Mouse (Mus musculus) neural tube, embryonic 11.5 days (tissue): Measurements from ENCODE around the gene Armcx4. TPM values are rescaled to one million over a fixed set of nuclear protein-coding genes. Genes with fewer than 3 reads are reported as not detected.

ENCODE experiments used
- ATAC-seq: fragments of 200-750 bp; cut with Nextera tagmentation; 2 replicates; pipeline ENCODE4 v1.8.0; 2017; ENCODE audit warnings: moderate number of reproducible peaks, mild to moderate bottlenecking, moderate TSS enrichment, moderate library complexity; ENCODE audit not compliant: insufficient read depth, low FRiP score, low TSS enrichment
- DNase-seq: peaks from one replicate; pipeline ENCODE4 v3.0.0-alpha.2; 2015; ENCODE audit warnings: low spot score
- H3K27ac ChIP-seq: fragments of 300-500 bp; sonication (generic); 2 replicates; pipeline ENCODE4 v1.5.1; 2014; ENCODE audit warnings: low read depth, mild to moderate bottlenecking, low read length
- H3K27me3 ChIP-seq: fragments of 300-500 bp; sonication (generic); 2 replicates; pipeline ENCODE4 v1.6.1; 2014; ENCODE audit warnings: mild to moderate bottlenecking, low read length, mixed read lengths; ENCODE audit not compliant: control insufficient read depth, insufficient read depth
- H3K36me3 ChIP-seq: fragments of 300-500 bp; sonication (generic); 2 replicates; pipeline ENCODE4 v1.6.1; 2014; ENCODE audit warnings: mild to moderate bottlenecking, low read length, moderate library complexity, mixed read lengths; ENCODE audit not compliant: control insufficient read depth, insufficient read depth
- H3K4me1 ChIP-seq: fragments of 300-500 bp; sonication (generic); 2 replicates; pipeline ENCODE4 v1.6.1; 2014; ENCODE audit warnings: low read length, mixed read lengths; ENCODE audit not compliant: control insufficient read depth, insufficient read depth
- H3K4me2 ChIP-seq: fragments of 300-500 bp; sonication (generic); 2 replicates; pipeline ENCODE4 v1.6.1; 2014; ENCODE audit warnings: low read depth, mild to moderate bottlenecking, moderate library complexity
- H3K4me3 ChIP-seq: fragments of 300-500 bp; sonication (generic); 2 replicates; pipeline ENCODE4 v1.5.1; 2014; ENCODE audit warnings: low read depth, low read length
- H3K9ac ChIP-seq: fragments of 300-500 bp; sonication (generic); 2 replicates; pipeline ENCODE4 v1.6.1; 2014; ENCODE audit warnings: mild to moderate bottlenecking, low read length
- H3K9me3 ChIP-seq: fragments of 300-500 bp; sonication (generic); 2 replicates; pipeline ENCODE4 v1.6.1; 2016; ENCODE audit warnings: low read length; ENCODE audit not compliant: control insufficient read depth
- WGBS: fragments of 180-500 bp; shearing (Covaris S2); extraction: QIAGEN DNeasy Blood & Tissue Kit; methylation state at CpG from one replicate; pipeline ENCODE4 v1.1.7; 2014; 5-methylcytosine and 5-hydroxymethylcytosine counted together
- polyA plus RNA-seq: library from polyadenylated mRNA; unstranded; fragments of >200 nt; fragmentation: Nextera tagmentation; extraction: Ambion mirVana; gene quantifications from 2 replicates; pipeline ENCODE4 v1.2.1, GENCODE M21; 2014

Armcx4 gene
- polyA plus RNA-seq, result 6.4 and 6.6 TPM in 2 replicates

DNA sequence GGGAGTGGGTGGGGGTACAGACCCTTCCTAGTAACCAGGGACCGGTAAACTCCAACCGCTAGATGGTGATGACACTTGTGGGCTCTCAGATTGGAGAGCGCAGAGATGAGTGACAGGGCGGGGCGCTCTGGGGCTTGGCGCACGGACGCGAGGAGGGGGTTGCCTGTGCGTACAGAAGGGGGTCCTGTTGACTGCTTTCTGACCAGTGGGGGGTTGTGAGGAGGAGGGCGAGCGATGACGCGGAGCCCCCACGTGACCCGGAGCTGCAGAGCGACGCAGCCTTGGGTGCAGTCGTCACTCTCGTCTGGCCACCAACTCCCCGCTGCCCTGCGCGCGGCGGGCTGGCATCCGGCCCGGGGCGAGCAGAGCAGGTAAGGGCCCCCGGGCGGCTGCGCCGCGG lies at the start of gene Armcx4:
Armcx4 (plus strand) TSS at position 253 of the 400 bp plus-strand sequence.
- Histone ChIP-seq H3K27me3 (no peaks in the 10 kb centered on the region), H3K27ac (peak within 1 kb of the TSS; percentile 84), H3K4me3 (peak within 1 kb of the TSS; percentile 49), H3K9me3 (no peaks in the 10 kb centered on the region), H3K36me3 (no peaks in the 10 kb centered on the region; the same call in 1 of the 2 replicates), H3K4me2 (peak within 1 kb of the TSS; percentile 51), H3K9ac (peak within 1 kb of the TSS; percentile 62), H3K4me1 (no peaks in the 10 kb centered on the region)
- WGBS, result 18% methylated on average over 22 of the region's 33 CpGs
- ATAC-seq (peak; percentile 93), DNase-seq (peak; percentile 88)

DNA sequence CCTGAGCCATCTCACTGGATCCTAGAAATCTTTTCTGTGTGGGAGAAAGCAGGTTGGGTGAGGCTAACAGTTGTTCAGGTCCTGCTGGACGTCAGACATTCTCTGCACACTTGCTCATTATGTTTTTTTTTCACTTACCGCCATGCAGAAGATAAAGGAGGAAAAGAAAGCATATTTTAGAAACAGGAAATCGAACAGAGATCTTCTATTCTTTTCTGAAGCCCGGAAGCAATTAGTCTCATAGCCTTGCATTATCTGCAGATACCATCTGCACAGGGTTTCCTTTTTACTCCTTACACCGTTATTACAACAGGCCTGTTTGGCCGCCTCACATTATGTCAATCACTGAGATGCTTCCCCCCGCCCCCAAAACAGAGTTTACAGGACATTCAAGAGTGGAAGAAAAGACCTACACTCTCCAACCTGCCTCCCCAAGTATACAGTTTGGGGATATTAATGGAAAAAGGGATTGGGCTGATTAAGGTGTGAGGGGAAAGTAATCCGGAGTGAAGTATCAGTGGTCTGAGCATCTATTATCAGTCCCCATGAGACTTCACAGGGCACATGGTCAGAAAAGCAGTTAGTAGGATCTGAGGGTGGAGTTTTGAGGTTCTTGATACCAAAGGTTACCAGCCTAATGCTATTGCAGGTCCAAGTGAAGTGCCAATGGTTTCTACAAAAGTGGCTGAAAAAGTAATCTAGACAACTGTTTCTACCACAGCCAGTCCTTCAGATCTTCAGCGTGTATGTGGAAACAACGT lies 45.1 kb upstream of the Armcx4 start:
- Histone ChIP-seq H3K36me3 (no peaks in the 10 kb centered on the region), H3K27me3 (no peaks in the 10 kb centered on the region), H3K27ac (no peak overlapping the region), H3K9ac (no peak overlapping the region), H3K9me3 (no peaks in the 10 kb centered on the region), H3K4me2 (no peak overlapping the region), H3K4me3 (no peak overlapping the region), H3K4me1 (no peaks in the 10 kb centered on the region)
- DNase-seq (no peak), ATAC-seq (no peak)
- 76% methylated on average over 10 of the region's 10 CpGs for WGBS

DNA sequence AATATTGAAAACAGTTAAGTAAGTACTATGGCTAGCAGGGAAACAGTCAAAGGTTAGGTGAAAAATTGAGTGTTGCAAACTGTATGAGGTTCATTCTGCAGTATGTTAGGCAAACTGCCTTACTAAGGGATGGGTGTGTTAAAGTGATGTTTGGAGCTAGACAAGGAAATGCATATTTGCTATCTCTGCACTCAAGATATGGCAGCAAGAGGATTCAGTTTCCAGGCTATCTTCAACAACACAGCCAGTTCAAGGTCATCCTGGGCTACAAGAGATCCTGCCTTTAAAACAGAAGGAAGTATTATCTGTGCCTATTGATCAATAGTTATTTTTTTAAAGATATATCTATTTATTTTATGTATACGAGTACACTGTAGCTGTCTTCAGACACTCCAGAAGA lies 40.0 kb upstream of the Armcx4 start:
- 91% methylated on average over 1 of the region's 1 CpGs for WGBS
- H3K27me3 ChIP-seq, result no peaks in the 10 kb centered on the region
- no peak overlapping the region for H3K27ac ChIP-seq
- no peak overlapping the region for H3K9ac ChIP-seq
- no peak overlapping the region for H3K4me3 ChIP-seq
- no peak for ATAC-seq
- DNase-seq, result no peak
- H3K36me3 ChIP-seq, result no peaks in the 10 kb centered on the region
- no peak overlapping the region for H3K4me2 ChIP-seq
- H3K9me3 ChIP-seq, result no peaks in the 10 kb centered on the region
- no peaks in the 10 kb centered on the region for H3K4me1 ChIP-seq

DNA sequence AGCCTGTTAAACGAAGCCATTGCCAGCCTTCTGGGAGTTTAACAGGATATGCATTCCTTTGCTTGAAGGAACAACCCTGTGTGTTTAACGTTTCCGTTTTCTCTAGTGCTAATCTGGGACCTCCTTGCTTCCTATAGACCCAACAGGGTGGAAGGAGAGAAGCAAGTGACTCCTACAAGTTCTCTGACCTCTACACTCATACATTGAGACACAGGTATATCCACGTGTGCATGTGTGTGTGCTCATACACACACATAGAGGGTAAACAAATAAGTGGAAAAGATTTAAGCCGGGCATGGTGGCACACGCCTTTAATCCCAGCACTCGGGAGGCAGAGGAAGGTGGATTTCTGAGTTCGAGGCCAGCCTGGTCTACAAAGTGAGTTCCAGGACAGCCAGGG lies 38.9 kb upstream of the Armcx4 start:
- no peak overlapping the region for H3K9ac ChIP-seq
- no peaks in the 10 kb centered on the region for H3K27me3 ChIP-seq
- no peak overlapping the region for H3K4me2 ChIP-seq
- no peak for ATAC-seq
- H3K27ac ChIP-seq, result no peak overlapping the region
- H3K4me3 ChIP-seq, result no peak overlapping the region
- no peaks in the 10 kb centered on the region for H3K4me1 ChIP-seq
- 78% methylated on average over 7 of the region's 8 CpGs for WGBS
- DNase-seq, result no peak
- H3K9me3 ChIP-seq, result no peaks in the 10 kb centered on the region
- no peaks in the 10 kb centered on the region for H3K36me3 ChIP-seq

DNA sequence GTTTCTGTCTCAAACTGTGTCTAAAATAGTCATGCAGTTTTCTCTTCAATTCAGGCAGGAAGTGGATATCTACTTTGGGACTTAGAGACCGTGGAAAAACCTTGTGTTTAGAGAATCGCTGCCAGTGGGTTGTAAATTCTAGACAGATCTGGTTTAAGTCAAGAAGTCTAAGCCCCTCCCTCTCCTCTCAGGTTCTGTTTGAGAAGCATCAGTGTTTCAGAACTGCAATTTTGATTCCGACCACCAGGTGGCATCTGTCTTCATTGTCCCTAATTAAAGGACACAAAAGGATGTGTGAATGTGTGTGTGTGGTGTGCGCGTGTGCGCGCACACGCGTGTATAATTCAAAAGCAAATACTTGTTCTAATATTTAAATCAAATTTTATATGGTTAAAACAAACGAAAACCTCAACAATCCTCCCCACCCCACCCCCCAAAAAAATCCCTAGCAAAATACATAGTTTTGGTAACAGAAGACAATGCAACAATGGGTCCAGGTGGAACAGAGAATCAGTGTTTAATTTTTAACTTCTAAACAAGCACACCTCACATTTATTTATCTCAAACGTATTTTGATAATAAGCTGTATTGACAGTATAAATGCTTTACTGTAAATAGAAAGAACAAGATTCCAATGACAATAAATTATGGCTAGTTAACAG lies 38.2 kb upstream of the Armcx4 start:
- Histone ChIP-seq H3K27ac (no peak overlapping the region), H3K9ac (no peak overlapping the region), H3K4me2 (no peak overlapping the region), H3K4me3 (no peak overlapping the region), H3K27me3 (no peaks in the 10 kb centered on the region), H3K36me3 (no peaks in the 10 kb centered on the region), H3K4me1 (no peaks in the 10 kb centered on the region), H3K9me3 (no peaks in the 10 kb centered on the region)
- ATAC-seq (0 out of 2 replicates have a peak, but pooled peaks have one; percentile 48), DNase-seq (peak; percentile 81)
- WGBS, result 22% methylated on average over 11 of the region's 11 CpGs

DNA sequence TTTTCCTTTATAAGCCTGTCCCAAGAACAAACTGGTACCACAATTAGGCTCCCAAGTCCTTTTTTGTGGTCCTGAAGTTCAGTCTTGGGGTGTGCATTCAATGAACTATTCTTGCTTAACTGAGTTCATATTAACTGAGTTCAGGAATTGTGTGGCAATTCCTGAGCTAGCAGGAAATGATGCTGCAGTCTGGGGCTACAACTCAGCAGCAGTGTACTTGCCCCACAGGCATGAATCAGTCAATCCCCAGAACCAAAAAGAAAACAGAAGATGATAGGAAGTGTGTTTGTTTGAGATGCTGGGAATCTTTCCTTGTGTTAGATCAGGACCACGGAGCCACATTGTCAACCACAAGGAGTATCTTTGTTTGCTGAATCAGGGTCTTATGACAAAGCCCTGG lies 34.3 kb upstream of the Armcx4 start:
- WGBS, result 87% methylated on average over 1 of the region's 1 CpGs
- no peaks in the 10 kb centered on the region for H3K27me3 ChIP-seq
- H3K4me3 ChIP-seq, result no peak overlapping the region
- no peaks in the 10 kb centered on the region for H3K9me3 ChIP-seq
- ATAC-seq (no peak), DNase-seq (no peak)
- H3K36me3 ChIP-seq, result no peaks in the 10 kb centered on the region
- no peak overlapping the region for H3K9ac ChIP-seq
- no peak overlapping the region for H3K27ac ChIP-seq
- no peak overlapping the region for H3K4me2 ChIP-seq
- no peaks in the 10 kb centered on the region for H3K4me1 ChIP-seq

DNA sequence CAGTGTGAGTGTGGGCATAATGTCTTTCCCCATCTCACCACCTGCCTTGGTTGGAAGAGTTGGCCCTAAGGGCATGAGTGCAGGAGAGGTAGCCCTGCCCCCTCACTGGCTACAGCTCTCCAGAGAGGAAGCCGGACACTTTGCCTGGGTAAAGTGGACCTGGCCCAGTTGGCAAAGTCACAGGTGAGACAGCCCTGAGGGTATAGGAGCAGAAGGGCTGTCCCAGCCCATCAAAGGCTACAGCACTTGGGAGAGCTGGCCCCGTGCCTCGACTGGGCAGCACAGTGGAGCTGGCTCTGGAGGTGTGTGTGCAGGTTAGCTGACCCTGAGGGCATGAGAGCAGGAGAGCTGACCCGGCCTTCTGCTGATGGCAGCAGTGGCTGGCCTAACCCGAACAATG lies 24.7 kb upstream of the Armcx4 start:
- no peak for ATAC-seq
- WGBS, result 86% methylated on average over 5 of the region's 5 CpGs
- Histone ChIP-seq H3K9me3 (no peaks in the 10 kb centered on the region), H3K9ac (no peak overlapping the region), H3K4me3 (no peak overlapping the region), H3K4me1 (no peaks in the 10 kb centered on the region), H3K27me3 (no peaks in the 10 kb centered on the region), H3K27ac (no peak overlapping the region), H3K36me3 (no peaks in the 10 kb centered on the region), H3K4me2 (no peak overlapping the region)
- DNase-seq, result no peak

DNA sequence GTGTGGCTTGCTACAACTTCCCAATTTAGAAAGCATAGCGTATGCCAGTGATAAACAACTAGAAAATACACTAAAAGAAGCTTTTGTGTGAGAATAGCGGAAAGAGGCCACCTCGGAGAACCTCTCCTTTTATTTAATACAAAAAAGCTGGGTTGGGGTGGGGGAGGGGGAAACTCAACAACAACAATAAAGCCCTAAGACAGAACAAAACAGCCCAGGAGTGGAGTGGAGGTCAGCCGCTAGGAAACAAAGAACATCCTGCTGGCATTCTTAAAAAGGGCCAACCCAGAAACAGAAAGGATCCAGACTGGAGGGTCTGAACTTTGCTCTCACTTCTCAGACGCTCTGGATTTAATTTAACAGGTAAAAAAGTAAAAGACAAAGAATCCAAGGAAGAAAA lies 11.3 kb upstream of the Armcx4 start:
- Histone ChIP-seq H3K27ac (no peak overlapping the region), H3K4me3 (no peak overlapping the region), H3K4me2 (no peak overlapping the region), H3K4me1 (no peaks in the 10 kb centered on the region), H3K27me3 (no peaks in the 10 kb centered on the region), H3K9ac (no peak overlapping the region), H3K36me3 (no peaks in the 10 kb centered on the region), H3K9me3 (no peaks in the 10 kb centered on the region)
- peak; percentile 49 for DNase-seq
- ATAC-seq, result peak; percentile 61; the same call in 1 of the 2 replicates
- 28% methylated on average over 5 of the region's 5 CpGs for WGBS

DNA sequence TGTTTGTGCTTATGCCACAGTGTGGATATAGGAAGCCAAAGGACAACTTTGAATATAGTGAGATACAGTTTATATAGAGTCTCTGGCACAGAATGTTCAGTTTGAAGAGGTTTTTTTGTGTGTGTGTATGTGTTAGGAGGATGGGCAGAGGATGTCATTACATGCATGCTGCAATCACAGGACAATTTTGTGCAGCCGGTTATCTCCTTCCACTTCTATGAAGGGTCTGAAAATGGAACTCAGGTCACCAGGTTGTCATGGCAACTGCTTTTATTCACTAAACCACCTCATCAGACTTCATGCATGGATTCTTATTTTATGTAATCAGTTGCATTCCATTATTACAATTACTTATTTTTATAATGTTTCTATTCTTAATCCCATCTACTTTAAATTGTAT lies 10.4 kb upstream of the Armcx4 start:
- ATAC-seq (no peak), DNase-seq (no peak)
- Histone ChIP-seq H3K4me3 (no peak overlapping the region), H3K9ac (no peak overlapping the region), H3K27me3 (no peaks in the 10 kb centered on the region), H3K4me1 (no peaks in the 10 kb centered on the region), H3K9me3 (no peaks in the 10 kb centered on the region), H3K4me2 (no peak overlapping the region), H3K27ac (no peak overlapping the region), H3K36me3 (no peaks in the 10 kb centered on the region)
- 63% methylated on average over 1 of the region's 1 CpGs for WGBS
